Mouse (Mus musculus): ENCODE measurements around the gene Glra4. TPM values are rescaled to one million over a fixed set of nuclear protein-coding genes. Genes with fewer than 3 reads are reported as not detected.

The Glra4 gene
- polyA plus RNA-seq, 1 experiment, result not detected

- TF ChIP-seq GATA1 (IDR thresholded peaks at IDR 0.05; ENCODE audit: low read length), result no peak
Measured at GRCm38 (mm10) chrX:136742241-136742640, 37.7 kb downstream of the Glra4 start.

GRCm38 (mm10) chrX:136741651-136742201, 38.2 kb downstream of the Glra4 start:
- no peak for TF ChIP-seq GATA1 (IDR thresholded peaks at IDR 0.05; ENCODE audit: low read length)

- no peak for TF ChIP-seq GATA1 (IDR thresholded peaks at IDR 0.05; ENCODE audit: low read length)
Measured at GRCm38 (mm10) chrX:136740791-136741650, 38.9 kb downstream of the Glra4 start.

GRCm38 (mm10) chrX:136740087-136740790, 39.7 kb downstream of the Glra4 start:
- no peak for TF ChIP-seq GATA1 (IDR thresholded peaks at IDR 0.05; ENCODE audit: low read length)

GRCm38 (mm10) chrX:136732016-136732415, 47.9 kb downstream of the Glra4 start:
- TF ChIP-seq GATA1 (IDR thresholded peaks at IDR 0.05; ENCODE audit: low read length), result no peak

- no peak for TF ChIP-seq GATA1 (IDR thresholded peaks at IDR 0.05; ENCODE audit: low read length)
Measured at GRCm38 (mm10) chrX:136708782-136709181, 71.2 kb downstream of the Glra4 start.

- TF ChIP-seq GATA1 (IDR thresholded peaks at IDR 0.05; ENCODE audit: low read length), result no peak
Measured at GRCm38 (mm10) chrX:136708168-136708681, 71.7 kb downstream of the Glra4 start.

Other genes starting within 250 kb of the Glra4 start
- not detected in 2 replicates for gene Kir3dl2, start 236.1 kb downstream of the Glra4 start, polyA plus RNA-seq (2012)
- not detected in 2 replicates for gene Tceal3, start 189.3 kb downstream of the Glra4 start, polyA plus RNA-seq (2012)
- gene Tceal1, start 72.2 kb downstream of the Glra4 start, polyA plus RNA-seq (2012), result not detected in 2 replicates
- gene Morf4l2, start 36.5 kb downstream of the Glra4 start, polyA plus RNA-seq (2012), result 480 and 619 TPM in 2 replicates
- gene Plp1, start 42.5 kb upstream of the Glra4 start, polyA plus RNA-seq (2012), result 0.11 and 0.13 TPM in 2 replicates
- gene Rab9b, start 88.6 kb upstream of the Glra4 start, polyA plus RNA-seq (2012), result not detected in 2 replicates
- not detected in 2 replicates for gene H2bfm, start 147.2 kb upstream of the Glra4 start, polyA plus RNA-seq (2012)
- gene Tmsb15b2, start 195.4 kb upstream of the Glra4 start, polyA plus RNA-seq (2012), result not detected in 2 replicates
- not detected in 2 replicates for gene Tmsb15l, start 196.7 kb upstream of the Glra4 start, polyA plus RNA-seq (2012)
- not detected in 2 replicates for gene Tmsb15b1, start 196.7 kb upstream of the Glra4 start, polyA plus RNA-seq (2012)
- gene Zcchc18, start 213.0 kb upstream of the Glra4 start, polyA plus RNA-seq (2012), result not detected in 2 replicates

All from G1E-ER4 (cell line).